Comparison of ENCODE assay signal across 11 mouse cellular contexts in genomic region chr11:94570612-94571011, GRCm38 (mm10). TPM values are rescaled to one million over a fixed set of nuclear protein-coding genes. Genes with fewer than 3 reads are reported as not detected.
A peak's percentile ranks its signal among the peaks of the same experiment; 100 is the strongest.
DNase-seq lines count a peak whose midpoint lies in the region; ATAC-seq and TF ChIP-seq lines count a peak whose summit lies in the region.
"Had no signal": no experiment of that assay in that cellular context is flagged by ENCODE, and none has a peak within 500 bp of the region (broad histone marks: within the 10 kb centered on the region; RNA-seq: fewer than 3 reads in every experiment).

No protein-coding gene starts in this region.

- H3K4me3 ChIP-seq in neural tube, embryonic 12.5 days: no peak overlapping the region
- H3K4me3 ChIP-seq in neural tube, embryonic 15.5 days (replicated peaks): no peak overlapping the region
- H3K4me3 ChIP-seq in liver, adult 2 months (ENCODE audit: insufficient read depth, low read depth, low read length): 0 out of 2 replicates have a peak overlapping the region, but pooled peaks have one; percentile 9
- H3K4me3 ChIP-seq in layer of hippocampus, adult 2 months: no peak overlapping the region
- no peak overlapping the region for H3K4me3 ChIP-seq in forebrain, embryonic 14.5 days (ENCODE audit: low read depth, low read length)
- H3K4me3 ChIP-seq: limb, embryonic 13.5 days had no signal

- DNase-seq in heart, postnatal 14 days: peak; percentile 43 to 46
- no peak for DNase-seq in liver, adult 2 months (ENCODE audit: extremely low read depth, low read depth, low spot score)
- peak; percentile 65 to 78 for DNase-seq in thymus, postnatal 36 days
- DNase-seq in layer of hippocampus, adult 2 months (ENCODE audit: low spot score in 2 of 2): no peak
- DNase-seq in embryo, embryonic 9.5 days (ENCODE audit: extremely low spot score): no peak
- no peak for DNase-seq in forebrain, embryonic 14.5 days (ENCODE audit: low spot score)
- DNase-seq: gastrocnemius, postnatal 36 days had no signal

- H3K9me3 ChIP-seq in neural tube, embryonic 12.5 days: no peaks in the 10 kb centered on the region
- H3K9me3 ChIP-seq in neural tube, embryonic 15.5 days (replicated peaks): no peaks in the 10 kb centered on the region
- H3K9me3 ChIP-seq in forebrain, embryonic 14.5 days (replicated peaks; ENCODE audit: control insufficient read depth, low read length): no peaks in the 10 kb centered on the region
- H3K9me3 ChIP-seq: limb, embryonic 13.5 days had no signal

- no peak overlapping the region for H3K9ac ChIP-seq in neural tube, embryonic 12.5 days
- no peak overlapping the region for H3K9ac ChIP-seq in neural tube, embryonic 15.5 days (replicated peaks)
- H3K9ac ChIP-seq in liver, adult 2 months (ENCODE audit: low read depth, low read length): no peak overlapping the region
- no peak overlapping the region for H3K9ac ChIP-seq in forebrain, embryonic 14.5 days (ENCODE audit: low read length)
- H3K9ac ChIP-seq: limb, embryonic 13.5 days had no signal

- no peaks in the 10 kb centered on the region; the same call in 1 of the 2 replicates for H3K79me2 ChIP-seq in liver, adult 2 months (ENCODE audit: control insufficient read depth, insufficient read depth, low read length)

- peaks cover 3% of the 10 kb centered on the region for H3K27me3 ChIP-seq in neural tube, embryonic 12.5 days (replicated peaks)
- peaks cover 6% of the 10 kb centered on the region for H3K27me3 ChIP-seq in neural tube, embryonic 15.5 days (replicated peaks)
- H3K27me3 ChIP-seq in liver, adult 2 months (ENCODE audit: control insufficient read depth, insufficient read depth, low read length): no peaks in the 10 kb centered on the region
- H3K27me3 ChIP-seq in forebrain, embryonic 14.5 days (replicated peaks; ENCODE audit: control insufficient read depth, insufficient read depth, low read length): peaks cover 4% of the 10 kb centered on the region; the same call in 1 of the 2 replicates

- WGBS in neural tube, embryonic 12.5 days: 37% methylated on average over 9 of the region's 9 CpGs
- 28% methylated on average over 9 of the region's 9 CpGs for WGBS in neural tube, embryonic 15.5 days
- 69% methylated on average over 9 of the region's 9 CpGs for WGBS in liver, adult 2 months
- 52% methylated on average over 9 of the region's 9 CpGs for WGBS in forebrain, embryonic 14.5 days

- TF ChIP-seq POLR2A in liver, adult 2 months (IDR thresholded peaks at IDR 0.05; ENCODE audit: extremely low read depth, insufficient read depth, low read length): no peak

- H3K36me3 ChIP-seq in neural tube, embryonic 12.5 days: no peaks in the 10 kb centered on the region
- no peaks in the 10 kb centered on the region for H3K36me3 ChIP-seq in neural tube, embryonic 15.5 days
- H3K36me3 ChIP-seq in liver, adult 2 months (ENCODE audit: control insufficient read depth, insufficient read depth, low read length): peaks cover 31% of the 10 kb centered on the region
- H3K36me3 ChIP-seq in forebrain, embryonic 14.5 days (ENCODE audit: control insufficient read depth, insufficient read depth, low read length): no peaks in the 10 kb centered on the region

- intact Hi-C loops in heart, postnatal 14 days (cut with DNase I): no loop called here

- ATAC-seq in neural tube, embryonic 12.5 days (ENCODE audit: low FRiP score, low read depth): 0 out of 2 replicates have a peak, but pooled peaks have one; percentile 17
- ATAC-seq in neural tube, embryonic 15.5 days (ENCODE audit: low FRiP score): no peak
- ATAC-seq in forebrain, embryonic 14.5 days: no peak

- no peak for TF ChIP-seq CTCF in liver, adult 2 months (IDR thresholded peaks at IDR 0.05; ENCODE audit: low read depth, low read length)
- no peak for TF ChIP-seq CTCF in layer of hippocampus, adult 2 months (conservative IDR thresholded peaks at IDR 0.05)

- no peak overlapping the region for H3K27ac ChIP-seq in neural tube, embryonic 12.5 days
- H3K27ac ChIP-seq in neural tube, embryonic 15.5 days (replicated peaks): no peak overlapping the region
- peak overlapping the region; percentile 59 for H3K27ac ChIP-seq in liver, adult 2 months (replicated peaks; ENCODE audit: insufficient read depth, low read depth, low read length)
- H3K27ac ChIP-seq in layer of hippocampus, adult 2 months: no peak overlapping the region
- no peak overlapping the region for H3K27ac ChIP-seq in forebrain, embryonic 14.5 days (ENCODE audit: low read depth, low read length)
- H3K27ac ChIP-seq: limb, embryonic 13.5 days had no signal

- H3K4me1 ChIP-seq in neural tube, embryonic 12.5 days: peaks cover 6% of the 10 kb centered on the region; the same call in 1 of the 2 replicates
- H3K4me1 ChIP-seq in neural tube, embryonic 15.5 days: no peaks in the 10 kb centered on the region
- peaks cover 2% of the 10 kb centered on the region; the same call in 1 of the 2 replicates for H3K4me1 ChIP-seq in liver, adult 2 months (ENCODE audit: control insufficient read depth, insufficient read depth, low read length)
- H3K4me1 ChIP-seq in forebrain, embryonic 14.5 days (ENCODE audit: control insufficient read depth, insufficient read depth, low read length): no peaks in the 10 kb centered on the region

- H3K4me2 ChIP-seq in neural tube, embryonic 12.5 days (replicated peaks): no peak overlapping the region
- H3K4me2 ChIP-seq in neural tube, embryonic 15.5 days: no peak overlapping the region
- no peak overlapping the region for H3K4me2 ChIP-seq in forebrain, embryonic 14.5 days (ENCODE audit: low read length)
- H3K4me2 ChIP-seq: limb, embryonic 13.5 days had no signal

RNA-seq across cellular contexts. Expression of gene Chad, which starts 5.8 kb away (rescaled TPM):
- 1.3 and 1.5 TPM in 2 replicates for polyA plus RNA-seq in neural tube, embryonic 12.5 days (2016; fragmentation: Nextera tagmentation; extraction: Ambion mirVana)
- 1.2 and 1.8 TPM in 2 replicates for polyA plus RNA-seq in neural tube, embryonic 15.5 days (2015; fragmentation: Nextera tagmentation; extraction: Ambion mirVana)
- total RNA-seq in heart, postnatal 14 days (2021): 1 to 10 TPM in 1 of 2 experiments, under 1 TPM in 1; 0.22 to 2.4 TPM
- total RNA-seq in liver, adult 2 months (2014; rRNA removed): not detected in 2 replicates
- not detected in 2 replicates for polyA plus RNA-seq in liver, adult 2 months (2012; rRNA removed)
- total RNA-seq in layer of hippocampus, adult 2 months (2021): under 1 TPM; 0.28 to 0.49 TPM
- 0.17 TPM in 2 replicates for polyA plus RNA-seq in forebrain, embryonic 14.5 days (2014; fragmentation: Nextera tagmentation; extraction: Ambion mirVana)
- total RNA-seq: ES-E14 had no signal

RNA-seq across cellular contexts. Expression of gene Rsad1, which starts 21.6 kb away (rescaled TPM):
- 3.8 and 4.1 TPM in 2 replicates for polyA plus RNA-seq in neural tube, embryonic 12.5 days (2016; fragmentation: Nextera tagmentation; extraction: Ambion mirVana)
- 9.4 and 10.4 TPM in 2 replicates for polyA plus RNA-seq in neural tube, embryonic 15.5 days (2015; fragmentation: Nextera tagmentation; extraction: Ambion mirVana)
- total RNA-seq in heart, postnatal 14 days (2021): 1 to 10 TPM; 9.4 to 9.6 TPM
- 2.1 and 2.6 TPM in 2 replicates for total RNA-seq in liver, adult 2 months (2014; rRNA removed)
- polyA plus RNA-seq in liver, adult 2 months (2012; rRNA removed): 5.7 and 8.0 TPM in 2 replicates
- 10 to 100 TPM in 1 of 2 experiments, 1 to 10 TPM in 1; 9.3 to 11.3 TPM for total RNA-seq in layer of hippocampus, adult 2 months (2021)
- polyA plus RNA-seq in forebrain, embryonic 14.5 days (2014; fragmentation: Nextera tagmentation; extraction: Ambion mirVana): 3.9 and 4.1 TPM in 2 replicates

RNA-seq across cellular contexts. Expression of gene Acsf2, which starts 31.1 kb away (rescaled TPM):
- polyA plus RNA-seq in neural tube, embryonic 12.5 days (2016; fragmentation: Nextera tagmentation; extraction: Ambion mirVana): 2.6 and 3.7 TPM in 2 replicates
- 1.1 and 3.2 TPM in 2 replicates for polyA plus RNA-seq in neural tube, embryonic 15.5 days (2015; fragmentation: Nextera tagmentation; extraction: Ambion mirVana)
- 10 to 100 TPM; 31.6 to 35.6 TPM for total RNA-seq in heart, postnatal 14 days (2021)
- total RNA-seq in liver, adult 2 months (2014; rRNA removed): 42.4 and 43.4 TPM in 2 replicates
- polyA plus RNA-seq in liver, adult 2 months (2012; rRNA removed): 81.9 and 97.8 TPM in 2 replicates
- 10 to 100 TPM; 18.7 to 19.5 TPM for total RNA-seq in layer of hippocampus, adult 2 months (2021)
- 2.1 and 2.3 TPM in 2 replicates for polyA plus RNA-seq in forebrain, embryonic 14.5 days (2014; fragmentation: Nextera tagmentation; extraction: Ambion mirVana)

RNA-seq across cellular contexts. Expression of gene Mycbpap, which starts 49.1 kb away (rescaled TPM):
- 1.8 and 2.5 TPM in 2 replicates for polyA plus RNA-seq in neural tube, embryonic 12.5 days (2016; fragmentation: Nextera tagmentation; extraction: Ambion mirVana)
- polyA plus RNA-seq in neural tube, embryonic 15.5 days (2015; fragmentation: Nextera tagmentation; extraction: Ambion mirVana): 2.0 and 2.8 TPM in 2 replicates
- total RNA-seq in heart, postnatal 14 days (2021): 1 to 10 TPM; 1.4 to 2.1 TPM
- 0.09 TPM in 1 of 2 replicates, not detected in the other for total RNA-seq in liver, adult 2 months (2014; rRNA removed)
- 0.02 and 0.04 TPM in 2 replicates for polyA plus RNA-seq in liver, adult 2 months (2012; rRNA removed)
- 1 to 10 TPM; 2.2 to 4.6 TPM for total RNA-seq in layer of hippocampus, adult 2 months (2021)
- 1.8 and 2.1 TPM in 2 replicates for polyA plus RNA-seq in forebrain, embryonic 14.5 days (2014; fragmentation: Nextera tagmentation; extraction: Ambion mirVana)
- total RNA-seq: gastrocnemius, postnatal 36 days had no signal

RNA-seq across cellular contexts. Expression of gene Lrrc59, which starts 59.0 kb away (rescaled TPM):
- polyA plus RNA-seq in neural tube, embryonic 12.5 days (2016; fragmentation: Nextera tagmentation; extraction: Ambion mirVana): 201 and 203 TPM in 2 replicates
- polyA plus RNA-seq in neural tube, embryonic 15.5 days (2015; fragmentation: Nextera tagmentation; extraction: Ambion mirVana): 148 and 163 TPM in 2 replicates
- total RNA-seq in heart, postnatal 14 days (2021): 10 to 100 TPM; 34.7 to 37.3 TPM
- 40.6 and 46.3 TPM in 2 replicates for total RNA-seq in liver, adult 2 months (2014; rRNA removed)
- 41.2 and 43.8 TPM in 2 replicates for polyA plus RNA-seq in liver, adult 2 months (2012; rRNA removed)
- 10 to 100 TPM; 74.8 to 75.8 TPM for total RNA-seq in layer of hippocampus, adult 2 months (2021)
- 120 and 137 TPM in 2 replicates for polyA plus RNA-seq in forebrain, embryonic 14.5 days (2014; fragmentation: Nextera tagmentation; extraction: Ambion mirVana)

Comparison
In these comparisons a context has a peak if more than half of its experiments do, and no peak if none do; other contexts are left out.
1. DNase-seq: peak in heart, postnatal 14 days (2 of 2) and thymus, postnatal 36 days (2 of 2); none in liver, adult 2 months (single experiment), layer of hippocampus, adult 2 months (0 of 2), embryo, embryonic 9.5 days (single experiment) and forebrain, embryonic 14.5 days (single experiment).
2. RNA of gene Acsf2, which starts 31.1 kb away (polyA plus RNA-seq): 81.9 to 97.8 TPM in liver, adult 2 months; 2.6 to 3.7 TPM in neural tube, embryonic 12.5 days, 2.1 to 2.3 TPM in forebrain, embryonic 14.5 days and 1.1 to 3.2 TPM in neural tube, embryonic 15.5 days; every median in the first group is over 10 times any median in the second.